Mouse (Mus musculus) brown adipose tissue, adult 24 weeks (tissue): Measurements from ENCODE around the gene Smg1. TPM values are rescaled to one million over a fixed set of nuclear protein-coding genes. Genes with fewer than 3 reads are reported as not detected.

Experiments
- H3K27ac ChIP-seq: fragments of 200-500 bp; replicated peaks from 2 replicates; pipeline ENCODE4 v1.5.1; 2012; ENCODE audit warnings: low read depth, mild to moderate bottlenecking, low read length
- H3K4me1 ChIP-seq: fragments of 200-500 bp; 2 replicates; pipeline ENCODE4 v1.6.1; 2012; ENCODE audit warnings: low read length, mixed read lengths; ENCODE audit not compliant: control insufficient read depth, insufficient read depth, insufficient read length
- H3K4me3 ChIP-seq: fragments of 200-500 bp; 2 replicates; pipeline ENCODE4 v1.5.1; 2012; ENCODE audit warnings: low read depth, mild to moderate bottlenecking, low read length, moderate library complexity; ENCODE audit not compliant: insufficient read depth
- polyA plus RNA-seq: library from polyadenylated mRNA; stranded (reverse); fragments of >200 nt; gene quantifications from 2 replicates; pipeline ENCODE4 v1.2.4, GENCODE M21; 2012; ENCODE audit not compliant: missing spikeins, insufficient read depth, insufficient read length

Smg1 gene
- polyA plus RNA-seq, 1 experiment = 7.3 TPM

DNA sequence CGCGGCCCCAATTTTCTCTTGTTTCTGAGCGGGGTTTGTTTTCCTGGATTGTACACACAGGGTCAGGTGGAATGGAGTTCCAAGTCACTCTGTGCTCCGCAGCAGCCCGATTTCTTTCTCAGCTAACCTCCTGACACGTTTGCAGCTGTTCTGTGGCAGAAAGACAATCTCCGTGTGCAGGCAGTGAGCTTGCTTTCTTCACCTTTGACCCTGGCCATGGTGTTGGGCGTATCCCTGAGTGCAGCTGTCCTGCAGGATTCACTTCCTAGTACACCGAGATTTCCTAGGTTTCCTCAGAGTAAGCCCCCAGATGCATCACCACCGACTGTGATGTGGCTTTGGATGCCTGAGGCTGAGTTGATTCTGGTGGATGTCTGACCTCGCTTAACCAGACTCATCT lies 108.3 kb downstream of the Smg1 start:
- Histone ChIP-seq H3K27ac (no peak overlapping the region), H3K4me1 (no peaks in the 10 kb centered on the region), H3K4me3 (no peak overlapping the region)

DNA sequence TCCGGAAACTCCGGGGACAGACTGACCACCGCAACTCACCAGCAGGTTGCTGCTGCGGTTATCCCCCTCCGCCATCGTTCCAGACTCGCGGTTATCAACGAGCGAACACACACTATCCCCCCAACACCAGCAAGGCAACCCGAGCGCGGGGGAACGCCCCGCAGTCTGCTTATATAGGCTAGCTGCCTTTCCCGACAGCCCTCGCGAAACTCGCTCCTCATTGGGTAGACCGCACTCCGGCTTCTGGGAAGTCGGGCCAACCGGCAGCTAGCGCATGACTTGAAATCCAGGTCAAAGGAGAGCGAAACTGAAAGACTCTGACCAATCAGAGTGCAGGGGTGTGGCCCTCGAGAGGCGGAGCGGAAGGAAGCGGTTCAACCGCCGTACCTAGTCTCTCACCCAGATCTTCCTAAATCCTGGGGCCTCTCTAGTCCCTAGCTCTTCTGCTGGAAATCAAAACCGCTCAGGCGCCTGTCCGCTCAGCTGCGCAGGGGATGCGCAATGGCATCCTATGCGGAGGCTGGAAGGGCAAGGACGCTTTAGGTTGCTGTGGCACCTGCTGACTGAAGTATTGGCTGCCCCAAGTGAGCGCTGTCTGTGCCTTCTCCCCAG lies 113.9 kb downstream of the Smg1 start, which contains the start of gene Arl6ip1:
Gene Arl6ip1, minus strand, starts transcription at position 233 of the 612 bp plus-strand sequence.
- Histone ChIP-seq H3K4me1 (0 out of 2 replicates have a peak, but pooled peaks cover 3% of the 10 kb centered on the region), H3K27ac (peak within 1 kb of the TSS; percentile 80), H3K4me3 (peak within 1 kb of the TSS; percentile 73)

DNA sequence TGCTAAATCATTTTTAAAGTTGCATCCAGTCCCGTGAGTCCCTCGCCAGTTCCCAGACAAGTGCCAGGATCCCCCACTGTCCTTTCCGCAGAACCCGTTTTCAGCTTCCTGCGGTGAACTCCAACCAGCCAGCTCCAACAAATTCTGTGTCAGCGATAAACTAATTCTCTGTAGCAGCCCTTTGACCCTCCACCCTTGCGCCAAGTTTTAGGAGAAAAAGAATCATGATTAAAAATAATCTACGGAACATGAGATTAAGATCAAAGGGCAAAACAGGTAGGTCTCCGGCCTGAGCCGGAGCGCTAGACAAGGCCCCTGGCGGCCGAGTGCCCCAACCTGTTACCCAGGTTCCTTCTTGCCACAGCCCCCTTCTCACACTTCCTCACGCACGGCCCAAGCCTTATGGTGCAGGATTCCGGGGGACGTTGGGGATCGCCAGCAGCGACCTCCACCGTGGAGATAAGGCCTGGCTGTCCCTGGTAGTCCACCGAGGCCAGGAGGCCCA lies 114.5 kb downstream of the Smg1 start:
- Histone ChIP-seq H3K4me1 (0 out of 2 replicates have a peak, but pooled peaks cover 3% of the 10 kb centered on the region), H3K4me3 (peak overlapping the region; percentile 73), H3K27ac (peak overlapping the region; percentile 57)

DNA sequence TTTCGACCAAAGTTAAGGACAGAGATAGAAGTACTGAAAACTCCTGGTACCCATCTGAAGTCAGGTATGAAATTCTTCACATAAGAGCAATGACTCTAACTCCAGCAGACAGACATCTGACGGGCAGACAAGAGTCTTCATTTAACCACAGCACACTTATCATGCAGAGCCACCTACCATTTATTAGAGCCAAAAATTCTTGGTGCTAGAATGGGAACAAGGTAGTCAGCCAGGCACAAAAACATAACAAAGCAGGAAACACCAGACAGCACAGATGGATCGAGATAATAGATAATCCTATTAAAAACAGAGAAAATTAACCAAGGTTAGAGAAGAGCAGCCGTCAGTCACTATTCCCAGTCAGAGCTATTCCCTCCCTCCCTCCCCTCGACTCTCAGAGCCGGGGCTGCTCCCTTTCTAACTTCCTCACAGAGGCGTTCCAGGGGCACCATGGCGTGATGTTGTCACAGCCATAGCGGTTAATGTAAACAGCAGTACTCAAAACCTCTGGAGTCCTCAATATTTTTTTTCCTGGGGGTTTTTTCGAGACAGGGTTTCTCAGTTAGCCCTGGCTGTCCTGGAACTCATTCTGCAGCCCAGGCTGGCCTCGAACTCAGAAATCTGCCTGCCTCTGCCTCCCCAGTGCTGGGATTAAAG lies 117.1 kb downstream of the Smg1 start:
- H3K27ac ChIP-seq = no peak overlapping the region
- no peak overlapping the region for H3K4me3 ChIP-seq
- 0 out of 2 replicates have a peak, but pooled peaks cover 3% of the 10 kb centered on the region for H3K4me1 ChIP-seq

DNA sequence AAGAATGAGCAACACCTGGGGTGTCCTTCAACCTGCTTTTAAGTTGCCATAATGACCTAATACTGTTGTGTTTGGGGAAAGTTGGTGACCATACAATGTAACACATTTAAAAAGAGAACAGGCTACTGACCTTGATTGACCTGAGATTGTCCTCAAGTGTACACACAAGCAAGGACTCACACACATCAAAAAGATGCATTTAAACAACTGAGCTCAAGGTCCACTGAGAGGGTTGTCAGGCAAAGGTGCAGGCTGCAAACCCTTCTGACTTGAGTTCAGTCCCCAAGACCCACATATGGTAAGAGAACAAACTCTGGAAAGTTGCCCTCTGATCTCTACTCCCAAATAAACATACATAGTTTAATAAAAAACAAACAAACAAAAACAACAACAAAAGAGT lies 117.7 kb downstream of the Smg1 start:
- H3K4me3 ChIP-seq = no peak overlapping the region
- no peak overlapping the region for H3K27ac ChIP-seq

GRCm38 (mm10) chr7:118123512-118124411 lies 119.7 kb downstream of the Smg1 start:
- 0 out of 2 replicates have a peak, but pooled peaks cover 3% of the 10 kb centered on the region for H3K4me1 ChIP-seq
- H3K4me3 ChIP-seq = no peak overlapping the region
- no peak overlapping the region for H3K27ac ChIP-seq

More for the DNA sequence above, 117.7 kb downstream of the Smg1 start:
- H3K4me1 ChIP-seq = 0 out of 2 replicates have a peak, but pooled peaks cover 3% of the 10 kb centered on the region

- H3K4me3 ChIP-seq = no peak overlapping the region
- H3K27ac ChIP-seq = no peak overlapping the region
- H3K4me1 ChIP-seq = 0 out of 2 replicates have a peak, but pooled peaks cover 3% of the 10 kb centered on the region
These were observed 121.2 kb downstream of the Smg1 start for GRCm38 (mm10) chr7:118122235-118122634.

DNA sequence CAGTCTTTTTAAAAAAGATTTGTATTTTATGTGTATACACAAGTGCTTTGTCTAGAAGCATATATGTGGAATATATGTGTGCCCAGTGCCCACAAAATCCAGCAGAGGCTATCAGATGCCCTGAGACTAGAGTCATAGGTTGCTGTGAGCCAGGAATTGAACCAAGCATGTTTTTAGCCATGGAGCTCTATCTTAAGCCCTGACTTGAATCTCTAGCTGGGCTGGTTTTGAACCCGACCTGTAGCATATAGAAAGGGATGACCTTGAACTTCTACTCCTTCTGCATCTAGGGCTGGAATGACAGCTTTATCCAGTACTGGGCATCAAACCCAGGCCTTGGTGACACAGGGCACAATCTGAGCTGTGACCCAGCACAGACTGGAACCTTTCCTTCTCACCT lies 122.8 kb downstream of the Smg1 start:
- Histone ChIP-seq H3K4me1 (no peaks in the 10 kb centered on the region), H3K4me3 (no peak overlapping the region), H3K27ac (no peak overlapping the region)

DNA sequence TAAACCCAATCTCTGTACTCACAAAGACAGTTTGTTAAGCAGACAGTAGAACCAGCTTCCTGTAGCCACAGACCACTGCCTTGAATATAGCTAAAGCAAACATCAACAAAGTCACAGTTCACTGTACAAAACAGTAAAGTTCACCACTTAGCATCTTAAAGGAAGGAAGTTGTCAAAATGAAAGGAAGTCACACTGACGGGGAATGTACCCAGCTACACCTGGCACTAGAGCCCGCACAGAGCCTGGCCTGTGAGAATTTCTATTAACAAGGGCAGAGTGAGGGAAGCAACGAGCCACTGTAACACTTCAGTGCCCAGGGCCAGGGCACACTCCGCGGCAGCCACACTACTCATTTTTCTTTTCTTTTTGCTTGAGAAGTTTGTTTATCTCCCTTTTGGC lies 123.5 kb downstream of the Smg1 start:
- Histone ChIP-seq H3K4me1 (peaks cover 1% of the 10 kb centered on the region; the same call in 1 of the 2 replicates), H3K27ac (no peak overlapping the region), H3K4me3 (no peak overlapping the region)

DNA sequence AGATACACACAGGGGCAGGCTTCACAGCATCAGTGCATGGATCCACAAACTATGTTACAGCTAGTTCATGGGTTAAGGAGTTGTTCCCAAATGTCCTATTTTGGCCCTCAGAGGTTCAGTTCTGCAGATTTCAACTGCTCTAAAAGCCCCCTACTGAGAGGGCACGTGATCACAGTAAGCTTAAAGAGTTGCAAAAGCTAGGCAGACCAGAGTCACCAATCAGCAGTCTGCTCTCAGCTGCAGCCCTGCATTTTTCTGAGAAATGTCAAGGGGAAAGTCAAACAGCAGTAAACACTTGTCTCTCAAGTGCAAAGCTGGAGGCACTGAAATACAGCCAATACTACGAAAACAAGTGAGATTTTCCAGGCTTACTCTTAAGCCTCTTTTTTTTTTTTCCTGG lies 124.3 kb downstream of the Smg1 start:
- no peak overlapping the region for H3K27ac ChIP-seq
- peaks cover 7% of the 10 kb centered on the region; the same call in 1 of the 2 replicates for H3K4me1 ChIP-seq
- no peak overlapping the region for H3K4me3 ChIP-seq

GRCm38 (mm10) chr7:118118426-118118825 lies 125.0 kb downstream of the Smg1 start:
- H3K27ac ChIP-seq = no peak overlapping the region
- H3K4me1 ChIP-seq = peaks cover 7% of the 10 kb centered on the region; the same call in 1 of the 2 replicates

DNA sequence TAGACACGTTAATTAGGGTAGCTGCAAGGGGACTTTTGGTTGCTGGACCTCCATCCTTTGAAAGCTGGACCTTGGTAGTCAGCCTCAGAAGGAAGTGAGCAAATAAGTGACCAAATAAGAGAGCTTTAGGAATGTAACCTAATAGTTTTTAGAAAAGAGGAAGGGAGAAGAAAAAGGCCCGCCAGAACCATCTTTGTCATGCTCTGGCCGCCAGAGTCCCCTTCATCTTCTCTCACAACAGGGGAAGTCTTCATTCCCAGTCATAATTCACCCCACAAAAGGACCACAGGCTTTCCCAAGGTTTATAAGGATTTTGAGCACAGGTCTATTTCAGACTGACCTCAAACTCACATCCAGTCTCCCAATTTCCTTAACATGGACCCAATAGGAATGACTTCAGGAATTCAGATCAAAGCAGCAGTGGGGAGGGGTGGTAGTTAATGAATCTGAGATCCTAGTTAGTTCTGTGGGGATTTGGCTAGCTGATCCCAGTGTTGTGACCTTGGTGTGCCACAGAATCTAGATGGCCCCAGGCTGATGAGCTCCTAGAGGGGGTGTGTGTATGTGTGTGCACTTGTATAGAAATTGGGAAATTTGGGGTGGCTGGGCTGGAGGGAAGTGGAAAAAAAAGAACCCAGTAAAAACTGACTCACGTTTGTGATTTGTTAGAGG lies 125.8 kb downstream of the Smg1 start:
- peaks cover 10% of the 10 kb centered on the region; the same call in 1 of the 2 replicates for H3K4me1 ChIP-seq
- H3K27ac ChIP-seq = 0 out of 2 replicates have a peak overlapping the region, but pooled peaks have one; percentile 19
- H3K4me3 ChIP-seq = no peak overlapping the region

More at GRCm38 (mm10) chr7:118118426-118118825, 125.0 kb downstream of the Smg1 start:
- H3K4me3 ChIP-seq = no peak overlapping the region

- H3K4me1 ChIP-seq = peaks cover 13% of the 10 kb centered on the region; the same call in 1 of the 2 replicates
- H3K4me3 ChIP-seq = no peak overlapping the region
- H3K27ac ChIP-seq = no peak overlapping the region
These were observed 126.5 kb downstream of the Smg1 start for GRCm38 (mm10) chr7:118116787-118117538.
